In the genomic region with DNA sequence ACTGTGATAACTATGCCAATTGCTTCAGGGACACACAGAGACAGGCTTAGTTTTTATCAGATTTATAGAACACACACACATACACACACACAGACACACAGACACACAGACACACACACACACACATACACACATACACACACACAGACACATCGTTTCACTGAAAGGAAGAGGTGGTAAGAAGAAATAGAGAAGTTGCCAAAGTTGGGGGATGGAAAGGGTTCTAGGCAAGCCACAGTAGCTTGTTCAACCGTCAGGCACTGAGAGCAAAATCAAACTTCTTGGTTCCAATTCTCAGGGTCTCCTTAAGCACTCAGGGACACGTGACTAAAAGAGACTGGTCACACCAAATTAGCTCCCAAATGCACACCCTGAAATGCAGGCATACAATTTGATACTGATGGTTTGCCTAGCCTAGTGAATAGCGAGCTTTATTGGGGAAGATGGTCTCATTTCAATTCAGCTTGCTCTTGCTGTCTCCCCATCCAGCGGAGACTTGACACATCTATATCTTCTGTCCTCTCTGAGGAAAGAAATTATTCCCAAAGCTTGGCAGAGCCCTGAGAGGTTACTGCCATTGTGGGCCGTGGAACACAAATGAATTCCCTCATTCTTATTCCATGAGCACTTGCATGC, we compare ENCODE assay signal across 9 mouse cellular contexts.
DNase-seq lines count a peak whose midpoint lies in the region; ATAC-seq and TF ChIP-seq lines count a peak whose summit lies in the region.
"Had no signal": no experiment of that assay in that cellular context is flagged by ENCODE, and none has a peak within 500 bp of the region (broad histone marks: within the 10 kb centered on the region; RNA-seq: fewer than 3 reads in every experiment).

No protein-coding gene starts in this region.

- no peaks in the 10 kb centered on the region for H3K4me1 ChIP-seq in forebrain, embryonic 14.5 days (ENCODE audit: control insufficient read depth, insufficient read depth, low read length)
- peaks cover 2% of the 10 kb centered on the region; the same call in 1 of the 2 replicates for H3K4me1 ChIP-seq in thymus, adult 2 months (replicated peaks; ENCODE audit: control insufficient read depth, insufficient read depth, low read length)

- H3K79me2 ChIP-seq in macrophage (ENCODE audit: inconsistent target): no peaks in the 10 kb centered on the region

- no peaks in the 10 kb centered on the region for H3K9me3 ChIP-seq in forebrain, embryonic 14.5 days (replicated peaks; ENCODE audit: control insufficient read depth, low read length)

- no peaks in the 10 kb centered on the region for H3K36me3 ChIP-seq in forebrain, embryonic 14.5 days (ENCODE audit: control insufficient read depth, insufficient read depth, low read length)
- H3K36me3 ChIP-seq in macrophage (ENCODE audit: inconsistent target): no peaks in the 10 kb centered on the region
- H3K36me3 ChIP-seq in splenic B cell, adult 2 months (ENCODE audit: control insufficient read depth, insufficient read depth, low read length, poor library complexity, severe bottlenecking): no peaks in the 10 kb centered on the region
- H3K36me3 ChIP-seq in thymus, adult 2 months (ENCODE audit: control insufficient read depth, insufficient read depth, low read length): no peaks in the 10 kb centered on the region

- peak overlapping the region; percentile 45 for H3K4me2 ChIP-seq in forebrain, embryonic 14.5 days (ENCODE audit: low read length)

- peak; percentile 35; the same call in 1 of the 2 replicates for ATAC-seq in forebrain, embryonic 14.5 days

- no peak for TF ChIP-seq POLR2A in thymus, adult 2 months (IDR thresholded peaks at IDR 0.05; ENCODE audit: control insufficient read depth, extremely low read depth, insufficient read depth, low read length, poor library complexity)

- no peak overlapping the region for H3K9ac ChIP-seq in forebrain, embryonic 14.5 days (ENCODE audit: low read length)

- TF ChIP-seq CTCF in thymus, adult 2 months (IDR thresholded peaks at IDR 0.05; ENCODE audit: borderline replicate concordance, control insufficient read depth, extremely low read depth, insufficient read depth, low read length, poor library complexity): no peak

- peak overlapping the region; percentile 66; the same call in 1 of the 2 replicates for H3K27ac ChIP-seq in forebrain, embryonic 14.5 days (ENCODE audit: low read depth, low read length)
- H3K27ac ChIP-seq in macrophage: peak overlapping the region; percentile 49
- H3K27ac ChIP-seq in thymus, adult 2 months (ENCODE audit: control insufficient read depth, insufficient read depth, low read length): no peak overlapping the region

- WGBS in forebrain, embryonic 14.5 days: 36% methylated on average over 6 of the region's 6 CpGs
- 31% methylated on average over 6 of the region's 6 CpGs for WGBS in macrophage (ENCODE audit: missing documents)
- 32% methylated on average over 6 of the region's 6 CpGs for WGBS in thymus, adult 2 months

- no peaks in the 10 kb centered on the region for H3K27me3 ChIP-seq in forebrain, embryonic 14.5 days (replicated peaks; ENCODE audit: control insufficient read depth, insufficient read depth, low read length)
- H3K27me3 ChIP-seq in splenic B cell, adult 2 months (ENCODE audit: control insufficient read depth, insufficient read depth, low read length, poor library complexity, severe bottlenecking): no peaks in the 10 kb centered on the region
- H3K27me3 ChIP-seq in thymus, adult 2 months (ENCODE audit: control insufficient read depth, insufficient read depth, low read length): no peaks in the 10 kb centered on the region

- DNase-seq in left cerebral cortex, adult 11 months (ENCODE audit: low spot score): peak; percentile 27
- no peak for DNase-seq in left cerebral cortex, adult 9 months (ENCODE audit: low spot score in 2 of 2)
- peak; percentile 36 for DNase-seq in forebrain, embryonic 14.5 days (ENCODE audit: low spot score)
- peak; percentile 33 for DNase-seq in splenic B cell, adult 2 months (ENCODE audit: low read depth, low spot score)
- DNase-seq in thymus, postnatal 10 days (ENCODE audit: low spot score in 2 of 2): no peak
- DNase-seq in cerebellum, adult 8-10 months: no peak
- no peak for DNase-seq in thymus, adult 2 months
- DNase-seq: gastrocnemius, postnatal 10 days had no signal

- H3K4me3 ChIP-seq in forebrain, embryonic 14.5 days (ENCODE audit: low read depth, low read length): peak overlapping the region; percentile 6; the same call in 1 of the 2 replicates
- H3K4me3 ChIP-seq in macrophage (ENCODE audit: inconsistent target): peak overlapping the region; percentile 12; the same call in 1 of the 2 replicates
- no peak overlapping the region for H3K4me3 ChIP-seq in thymus, adult 2 months (ENCODE audit: control insufficient read depth, insufficient read depth, low read length)

Comparison
In these comparisons a context has a peak if more than half of its experiments do, and no peak if none do; other contexts are left out.
1. DNase-seq: peak in left cerebral cortex, adult 11 months (single experiment), forebrain, embryonic 14.5 days (single experiment) and splenic B cell, adult 2 months (single experiment); none in left cerebral cortex, adult 9 months (0 of 2), thymus, postnatal 10 days (0 of 2), cerebellum, adult 8-10 months (single experiment) and thymus, adult 2 months (single experiment).